Mouse (Mus musculus): ENCODE data around the gene Mien1. TPM values are rescaled to one million over a fixed set of nuclear protein-coding genes. Genes with fewer than 3 reads are reported as not detected.

Mien1 gene
- polyA plus RNA-seq, 1 experiment from 2014 or later, result 111 TPM

GRCm38 (mm10) chr11:98474967-98475366 is 36.2 kb upstream of the Mien1 start:
- Histone ChIP-seq H3K27ac (replicated peaks) (no peak overlapping the region), H3K4me1 (no peaks in the 10 kb centered on the region; the same call in 1 of the 2 replicates), H3K27me3 (no peaks in the 10 kb centered on the region), H3K4me2 (replicated peaks) (no peak overlapping the region), H3K9ac (no peak overlapping the region), H3K4me3 (replicated peaks) (no peak overlapping the region), H3K36me3 (no peaks in the 10 kb centered on the region), H3K9me3 (replicated peaks) (no peaks in the 10 kb centered on the region)
- no peak for ATAC-seq (ENCODE audit: insufficient number of reproducible peaks, low FRiP score, low TSS enrichment, low read depth)
- WGBS, result 84% methylated on average over 11 of the region's 11 CpGs

- H3K4me3 ChIP-seq (replicated peaks), result no peak overlapping the region
- H3K36me3 ChIP-seq, result no peaks in the 10 kb centered on the region
- 42% methylated on average over 8 of the region's 8 CpGs for WGBS
- no peaks in the 10 kb centered on the region for H3K27me3 ChIP-seq
- no peak for ATAC-seq (ENCODE audit: insufficient number of reproducible peaks, low FRiP score, low TSS enrichment, low read depth)
- no peak overlapping the region for H3K4me2 ChIP-seq (replicated peaks)
- H3K27ac ChIP-seq (replicated peaks), result no peak overlapping the region
- no peak overlapping the region for H3K9ac ChIP-seq
- no peaks in the 10 kb centered on the region; the same call in 1 of the 2 replicates for H3K4me1 ChIP-seq
- no peaks in the 10 kb centered on the region for H3K9me3 ChIP-seq (replicated peaks)
Measured at GRCm38 (mm10) chr11:98473916-98474479, 35.2 kb upstream of the Mien1 start.

- H3K4me3 ChIP-seq (replicated peaks), result no peak overlapping the region
- no peak for ATAC-seq (ENCODE audit: insufficient number of reproducible peaks, low FRiP score, low TSS enrichment, low read depth)
- H3K36me3 ChIP-seq, result no peaks in the 10 kb centered on the region
- H3K9ac ChIP-seq, result no peak overlapping the region
- WGBS, result 64% methylated on average over 4 of the region's 4 CpGs
- no peak overlapping the region for H3K27ac ChIP-seq (replicated peaks)
- H3K27me3 ChIP-seq, result no peaks in the 10 kb centered on the region
- no peaks in the 10 kb centered on the region; the same call in 1 of the 2 replicates for H3K4me1 ChIP-seq
- no peaks in the 10 kb centered on the region for H3K9me3 ChIP-seq (replicated peaks)
- H3K4me2 ChIP-seq (replicated peaks), result no peak overlapping the region
Measured at GRCm38 (mm10) chr11:98472696-98473095, 33.9 kb upstream of the Mien1 start.

GRCm38 (mm10) chr11:98470795-98471194 is 32.0 kb upstream of the Mien1 start:
- no peak overlapping the region for H3K27ac ChIP-seq (replicated peaks)
- WGBS, result 78% methylated on average over 6 of the region's 6 CpGs
- no peak overlapping the region for H3K4me3 ChIP-seq (replicated peaks)

GRCm38 (mm10) chr11:98469761-98470714 is 31.2 kb upstream of the Mien1 start:
- no peaks in the 10 kb centered on the region for H3K9me3 ChIP-seq (replicated peaks)
- no peaks in the 10 kb centered on the region; the same call in 1 of the 2 replicates for H3K4me1 ChIP-seq
- H3K4me2 ChIP-seq (replicated peaks), result no peak overlapping the region
- no peaks in the 10 kb centered on the region for H3K27me3 ChIP-seq
- H3K9ac ChIP-seq, result no peak overlapping the region
- H3K36me3 ChIP-seq, result no peaks in the 10 kb centered on the region
- no peak overlapping the region for H3K4me3 ChIP-seq (replicated peaks)
- H3K27ac ChIP-seq (replicated peaks), result no peak overlapping the region
- no peak for ATAC-seq (ENCODE audit: insufficient number of reproducible peaks, low FRiP score, low TSS enrichment, low read depth)
- WGBS, result 44% methylated on average over 22 of the region's 22 CpGs

More at GRCm38 (mm10) chr11:98470795-98471194, 32.0 kb upstream of the Mien1 start:
- H3K4me1 ChIP-seq, result no peaks in the 10 kb centered on the region; the same call in 1 of the 2 replicates
- H3K9ac ChIP-seq, result no peak overlapping the region
- no peak overlapping the region for H3K4me2 ChIP-seq (replicated peaks)
- no peaks in the 10 kb centered on the region for H3K27me3 ChIP-seq
- no peaks in the 10 kb centered on the region for H3K36me3 ChIP-seq
- no peaks in the 10 kb centered on the region for H3K9me3 ChIP-seq (replicated peaks)
- no peak for ATAC-seq (ENCODE audit: insufficient number of reproducible peaks, low FRiP score, low TSS enrichment, low read depth)

- Histone ChIP-seq H3K27ac (replicated peaks) (no peak overlapping the region), H3K36me3 (no peaks in the 10 kb centered on the region), H3K9me3 (replicated peaks) (no peaks in the 10 kb centered on the region), H3K4me3 (replicated peaks) (no peak overlapping the region), H3K4me2 (replicated peaks) (no peak overlapping the region), H3K4me1 (no peaks in the 10 kb centered on the region), H3K9ac (no peak overlapping the region), H3K27me3 (peaks cover 1% of the 10 kb centered on the region)
- 71% methylated on average over 6 of the region's 6 CpGs for WGBS
- ATAC-seq (ENCODE audit: insufficient number of reproducible peaks, low FRiP score, low TSS enrichment, low read depth), result no peak
Measured at GRCm38 (mm10) chr11:98464516-98464915, 25.7 kb upstream of the Mien1 start.

GRCm38 (mm10) chr11:98463911-98464310 is 25.1 kb upstream of the Mien1 start:
- H3K4me2 ChIP-seq (replicated peaks), result no peak overlapping the region
- H3K27ac ChIP-seq (replicated peaks), result no peak overlapping the region
- H3K9ac ChIP-seq, result no peak overlapping the region
- 0 out of 2 replicates have a peak, but pooled peaks cover 4% of the 10 kb centered on the region for H3K4me1 ChIP-seq
- no peak for ATAC-seq (ENCODE audit: insufficient number of reproducible peaks, low FRiP score, low TSS enrichment, low read depth)
- 86% methylated on average over 9 of the region's 9 CpGs for WGBS
- no peaks in the 10 kb centered on the region for H3K9me3 ChIP-seq (replicated peaks)
- peaks cover 7% of the 10 kb centered on the region for H3K27me3 ChIP-seq
- H3K36me3 ChIP-seq, result no peaks in the 10 kb centered on the region
- no peak overlapping the region for H3K4me3 ChIP-seq (replicated peaks)

- H3K27ac ChIP-seq (replicated peaks), result no peak overlapping the region
- H3K9me3 ChIP-seq (replicated peaks), result no peaks in the 10 kb centered on the region
- H3K9ac ChIP-seq, result no peak overlapping the region
- ATAC-seq (ENCODE audit: insufficient number of reproducible peaks, low FRiP score, low TSS enrichment, low read depth), result no peak
- H3K4me2 ChIP-seq (replicated peaks), result no peak overlapping the region
- H3K4me3 ChIP-seq (replicated peaks), result no peak overlapping the region
- H3K4me1 ChIP-seq, result peaks cover 18% of the 10 kb centered on the region
- H3K36me3 ChIP-seq, result no peaks in the 10 kb centered on the region
- H3K27me3 ChIP-seq, result peaks cover 18% of the 10 kb centered on the region
- 90% methylated on average over 6 of the region's 6 CpGs for WGBS
Measured at GRCm38 (mm10) chr11:98462255-98462654, 23.5 kb upstream of the Mien1 start.

- no peak for ATAC-seq (ENCODE audit: insufficient number of reproducible peaks, low FRiP score, low TSS enrichment, low read depth)
- WGBS, result 46% methylated on average over 6 of the region's 6 CpGs
- H3K9ac ChIP-seq, result no peak overlapping the region
- peaks cover 18% of the 10 kb centered on the region for H3K27me3 ChIP-seq
- no peaks in the 10 kb centered on the region for H3K36me3 ChIP-seq
- no peak overlapping the region for H3K27ac ChIP-seq (replicated peaks)
- peaks cover 21% of the 10 kb centered on the region for H3K4me1 ChIP-seq
- no peaks in the 10 kb centered on the region for H3K9me3 ChIP-seq (replicated peaks)
- no peak overlapping the region for H3K4me2 ChIP-seq (replicated peaks)
- H3K4me3 ChIP-seq (replicated peaks), result no peak overlapping the region
Measured at GRCm38 (mm10) chr11:98461109-98461720, 22.4 kb upstream of the Mien1 start.

GRCm38 (mm10) chr11:98459860-98460259 is 21.1 kb upstream of the Mien1 start:
- Histone ChIP-seq H3K4me2 (replicated peaks) (no peak overlapping the region), H3K4me1 (peaks cover 21% of the 10 kb centered on the region), H3K9ac (no peak overlapping the region), H3K27me3 (peaks cover 18% of the 10 kb centered on the region), H3K36me3 (no peaks in the 10 kb centered on the region), H3K4me3 (replicated peaks) (no peak overlapping the region), H3K27ac (replicated peaks) (no peak overlapping the region), H3K9me3 (replicated peaks) (no peaks in the 10 kb centered on the region)
- 80% methylated on average over 9 of the region's 9 CpGs for WGBS
- no peak for ATAC-seq (ENCODE audit: insufficient number of reproducible peaks, low FRiP score, low TSS enrichment, low read depth)

- Histone ChIP-seq H3K9me3 (replicated peaks) (no peaks in the 10 kb centered on the region), H3K36me3 (no peaks in the 10 kb centered on the region), H3K4me1 (peaks cover 21% of the 10 kb centered on the region), H3K4me2 (replicated peaks) (no peak overlapping the region), H3K27me3 (peaks cover 18% of the 10 kb centered on the region), H3K4me3 (replicated peaks) (no peak overlapping the region), H3K9ac (no peak overlapping the region), H3K27ac (replicated peaks) (no peak overlapping the region)
- 12% methylated on average over 11 of the region's 11 CpGs for WGBS
- no peak for ATAC-seq (ENCODE audit: insufficient number of reproducible peaks, low FRiP score, low TSS enrichment, low read depth)
Measured at GRCm38 (mm10) chr11:98459071-98459741, 20.4 kb upstream of the Mien1 start.

All from embryonic facial prominence, embryonic 15.5 days (tissue).